Mouse (Mus musculus) MEL (cell line): ENCODE data around the gene Stx4a.

ENCODE experiments used
- CTCF ChIP-seq, 3 experiments: IDR thresholded peaks in 2 of 3; conservative IDR thresholded peaks in 1 of 3; 2 replicates each; pipeline ENCODE4 v1.5.1; 2011 to 2012; ENCODE audit warnings: low read length in 3 of 3, low read depth in 2 of 3, mild to moderate bottlenecking in 2 of 3, improper control_type of control experiment in 1 of 3, inconsistent platforms in 1 of 3, mixed read lengths in 1 of 3, moderate library complexity in 1 of 3; ENCODE audit not compliant: control insufficient read depth in 1 of 3, insufficient read depth in 1 of 3, poor library complexity in 1 of 3, severe bottlenecking in 1 of 3
- ETS1 ChIP-seq: IDR thresholded peaks from 2 replicates; pipeline ENCODE4 v1.6.1; 2012; ENCODE audit warnings: low read depth, mild to moderate bottlenecking, inconsistent platforms, low read length, improper control_type of control experiment, moderate library complexity
- MAX ChIP-seq: IDR thresholded peaks from 2 replicates; pipeline ENCODE4 v1.6.1; 2011; ENCODE audit warnings: low read length, improper control_type of control experiment
- POLR2A ChIP-seq, 2 experiments: IDR thresholded peaks; 2 replicates each; pipeline ENCODE4 v1.6.1; 2011 to 2012; ENCODE audit warnings: low read length in 2 of 2, mild to moderate bottlenecking in 2 of 2, control low read depth in 1 of 2, improper control_type of control experiment in 1 of 2, low read depth in 1 of 2, moderate library complexity in 1 of 2; ENCODE audit not compliant: control insufficient read depth in 1 of 2, insufficient read depth in 1 of 2, poor library complexity in 1 of 2
- TAL1 ChIP-seq: IDR thresholded peaks from 2 replicates; pipeline ENCODE4 v1.6.1; 2012; ENCODE audit warnings: mild to moderate bottlenecking, inconsistent platforms, low read length, moderate library complexity, mixed read lengths
- TBP ChIP-seq: IDR thresholded peaks from 2 replicates; pipeline ENCODE4 v1.8.0; 2011; ENCODE audit warnings: low read depth, low read length, improper control_type of control experiment
- UBTF ChIP-seq: IDR thresholded peaks from 2 replicates; pipeline ENCODE4 v1.6.1; 2012; ENCODE audit warnings: low read depth, mild to moderate bottlenecking, inconsistent platforms, low read length, improper control_type of control experiment, moderate library complexity, borderline replicate concordance; ENCODE audit not compliant: insufficient read depth
- USF1 ChIP-seq: IDR thresholded peaks from 2 replicates; pipeline ENCODE4 v1.6.1; 2014; ENCODE audit warnings: low read depth, mild to moderate bottlenecking, inconsistent platforms, low read length, improper control_type of control experiment, moderate library complexity
- ZC3H11A ChIP-seq: IDR thresholded peaks from 2 replicates; pipeline ENCODE4 v1.6.1; 2012; ENCODE audit warnings: low read depth, mild to moderate bottlenecking, inconsistent platforms, low read length, improper control_type of control experiment

DNA sequence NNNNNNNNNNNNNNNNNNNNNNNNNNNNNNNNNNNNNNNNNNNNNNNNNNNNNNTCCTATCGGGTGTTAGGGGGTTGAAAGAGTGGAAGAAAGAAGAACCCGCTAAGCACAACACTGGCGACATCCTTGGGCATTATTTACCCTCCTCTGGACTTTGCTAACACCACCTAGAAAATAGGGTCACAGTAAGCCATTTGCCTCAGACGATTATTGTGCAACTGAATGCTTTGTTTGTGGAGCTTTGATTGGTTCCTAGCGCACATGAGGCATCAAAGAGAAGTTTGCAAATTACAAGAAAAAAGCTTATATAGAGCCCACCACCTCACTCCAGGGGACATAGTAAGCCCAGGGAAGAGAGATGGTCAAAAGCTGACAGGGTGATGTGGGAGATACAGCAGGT lies 15.3 kb upstream of the Stx4a start:
- no peak for TF ChIP-seq CTCF (IDR thresholded peaks at IDR 0.05 in 2 of 3, conservative IDR thresholded peaks at IDR 0.05 in 1 of 3; ENCODE audit: control insufficient read depth in 1 of 3, insufficient read depth in 1 of 3, low read depth in 2 of 3, low read length in 3 of 3, poor library complexity in 1 of 3, severe bottlenecking in 1 of 3)
- TF ChIP-seq UBTF: no peak
- no peak for TF ChIP-seq ZC3H11A
- no peak for TF ChIP-seq TBP
- no peak for TF ChIP-seq POLR2A (IDR thresholded peaks at IDR 0.05; ENCODE audit: control insufficient read depth in 1 of 2, insufficient read depth in 1 of 2, low read depth in 1 of 2, low read length in 2 of 2, poor library complexity in 1 of 2)
- no peak for TF ChIP-seq ETS1
- no peak for TF ChIP-seq TAL1
- no peak for TF ChIP-seq MAX
- TF ChIP-seq USF1: no peak
